ENCODE assay signal across 8 mouse cellular contexts in the genomic region with DNA sequence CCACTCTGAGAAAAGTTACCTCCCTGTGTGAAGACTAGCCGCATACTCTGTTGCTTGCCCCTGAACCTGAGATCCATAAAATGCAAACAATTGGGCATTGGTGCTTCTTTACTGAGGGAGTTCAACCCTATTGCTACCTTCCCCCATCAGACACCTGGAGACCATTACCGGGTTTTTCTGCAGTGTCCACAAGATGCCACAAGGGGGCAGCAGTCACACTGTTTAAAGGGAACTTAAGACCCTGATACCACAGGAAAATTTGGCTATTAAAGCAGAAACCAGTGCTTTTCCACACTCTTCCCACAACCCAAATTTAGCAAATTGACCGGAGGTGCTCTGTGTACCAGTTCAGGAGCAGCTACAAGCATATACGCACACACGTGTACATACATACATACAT.
DNase-seq lines count a peak whose midpoint lies in the region; ATAC-seq and TF ChIP-seq lines count a peak whose summit lies in the region.

No protein-coding gene starts in this region.

- no peaks in the 10 kb centered on the region for H3K4me1 ChIP-seq in lung, adult 2 months (ENCODE audit: control insufficient read depth, insufficient read depth, low read length)
- H3K4me1 ChIP-seq in kidney, embryonic 16.5 days (ENCODE audit: insufficient read depth, low read length): peaks cover 6% of the 10 kb centered on the region
- peaks cover 11% of the 10 kb centered on the region for H3K4me1 ChIP-seq in midbrain, embryonic 14.5 days (ENCODE audit: control insufficient read depth, insufficient read depth, low read length)

- no peak for TF ChIP-seq POLR2A in lung, adult 2 months (IDR thresholded peaks at IDR 0.05; ENCODE audit: borderline replicate concordance, extremely low read depth, low read depth, low read length)

- H3K9me3 ChIP-seq in kidney, embryonic 16.5 days (ENCODE audit: low read length): no peaks in the 10 kb centered on the region
- H3K9me3 ChIP-seq in midbrain, embryonic 14.5 days (ENCODE audit: control insufficient read depth, low read length): no peaks in the 10 kb centered on the region

- no peak overlapping the region for H3K9ac ChIP-seq in kidney, embryonic 16.5 days (replicated peaks; ENCODE audit: low read length)
- H3K9ac ChIP-seq in midbrain, embryonic 14.5 days (replicated peaks; ENCODE audit: low read length): no peak overlapping the region

- 42% methylated on average over 5 of the region's 5 CpGs for WGBS in lung, adult 2 months
- 30% methylated on average over 5 of the region's 5 CpGs for WGBS in kidney, embryonic 16.5 days
- 31% methylated on average over 5 of the region's 5 CpGs for WGBS in midbrain, embryonic 14.5 days

- no peak overlapping the region for H3K27ac ChIP-seq in kidney, embryonic 16.5 days (ENCODE audit: low read length)
- no peak overlapping the region for H3K27ac ChIP-seq in midbrain, embryonic 14.5 days (replicated peaks; ENCODE audit: low read depth, low read length)

- TF ChIP-seq CTCF in lung, adult 2 months (IDR thresholded peaks at IDR 0.05; ENCODE audit: insufficient read depth, low read length): peak; percentile 47; the same call in 1 of the 2 replicates

- H3K4me2 ChIP-seq in kidney, embryonic 16.5 days (replicated peaks; ENCODE audit: low read depth, low read length): no peak overlapping the region
- no peak overlapping the region for H3K4me2 ChIP-seq in midbrain, embryonic 14.5 days (ENCODE audit: low read length)

- no peak overlapping the region for H3K4me3 ChIP-seq in lung, adult 2 months (replicated peaks; ENCODE audit: extremely low read depth, low read depth, low read length)
- H3K4me3 ChIP-seq in kidney, embryonic 16.5 days (ENCODE audit: low read length): no peak overlapping the region
- H3K4me3 ChIP-seq in midbrain, embryonic 14.5 days (replicated peaks; ENCODE audit: low read depth, low read length): no peak overlapping the region

- ATAC-seq in kidney, embryonic 16.5 days (ENCODE audit: low FRiP score, low TSS enrichment): 0 out of 2 replicates have a peak, but pooled peaks have one; percentile 8
- peak; percentile 16; the same call in 1 of the 2 replicates for ATAC-seq in midbrain, embryonic 14.5 days (ENCODE audit: low FRiP score, low TSS enrichment)
- ATAC-seq in erythroblast, adult 5-6 weeks (replicated peaks; ENCODE audit: low FRiP score, poor library complexity, severe bottlenecking): no peak

- DNase-seq in cerebellum, postnatal 36 days: peak; percentile 20 to 29
- DNase-seq in cerebellum, adult 8-10 months: no peak
- peak; percentile 26 for DNase-seq in lung, adult 2 months
- DNase-seq in lung, adult 18-20 months: no peak
- peak; percentile 49 for DNase-seq in adrenal gland, postnatal 14 days
- peak; percentile 93 for DNase-seq in midbrain, embryonic 14.5 days

- 0 out of 2 replicates have a peak, but pooled peaks cover 6% of the 10 kb centered on the region for H3K27me3 ChIP-seq in kidney, embryonic 16.5 days (ENCODE audit: insufficient read depth, low read length)
- 0 out of 2 replicates have a peak, but pooled peaks cover 3% of the 10 kb centered on the region for H3K27me3 ChIP-seq in midbrain, embryonic 14.5 days (ENCODE audit: control insufficient read depth, insufficient read depth, low read length)

- no peaks in the 10 kb centered on the region for H3K36me3 ChIP-seq in kidney, embryonic 16.5 days (ENCODE audit: insufficient read depth, low read length)
- no peaks in the 10 kb centered on the region for H3K36me3 ChIP-seq in midbrain, embryonic 14.5 days (ENCODE audit: control insufficient read depth, insufficient read depth, low read length)

Comparison
In these comparisons a context has a peak if more than half of its experiments do, and no peak if none do; other contexts are left out.
1. DNase-seq: peak in cerebellum, postnatal 36 days (2 of 2), lung, adult 2 months (single experiment), adrenal gland, postnatal 14 days (single experiment) and midbrain, embryonic 14.5 days (single experiment); none in cerebellum, adult 8-10 months (single experiment) and lung, adult 18-20 months (0 of 2).